Mouse (Mus musculus): ENCODE measurements around the gene Olfr676.
A peak's percentile ranks its signal among the peaks of the same experiment; 100 is the strongest.
"Not testable (repeated sequence)": the region's sequence is repeated elsewhere in the genome, so short reads cannot be mapped to it uniquely, and the experiment has no call there.

The Olfr676 gene

GRCm38 (mm10) chr7:105032398-105032797 lies at the start of gene Olfr676:
TSS of gene Olfr676 (plus strand) at chr7:105032698.
- H3K9me3 ChIP-seq (ENCODE audit: low read length), result no peaks in the 10 kb centered on the region
- no peak within 1 kb of the TSS for H3K4me3 ChIP-seq (replicated peaks; ENCODE audit: low read length)
- TF ChIP-seq NANOG (IDR thresholded peaks at IDR 0.05; ENCODE audit: borderline replicate concordance, low read length) (no peak), POU5F1 (IDR thresholded peaks at IDR 0.05; ENCODE audit: borderline replicate concordance, low read length) (no peak), CTCF (conservative IDR thresholded peaks at IDR 0.05; ENCODE audit: low read length) (no peak)

GRCm38 (mm10) chr7:105001929-105002328 lies 30.6 kb upstream of the Olfr676 start, which contains the start of gene Olfr672:
TSS of gene Olfr672 (minus strand) at chr7:105002029.
- no peaks in the 10 kb centered on the region for H3K4me1 ChIP-seq (replicated peaks; ENCODE audit: low read depth, low read length)
- no peak within 1 kb of the TSS for H3K4me3 ChIP-seq (replicated peaks; ENCODE audit: low read length)
- TF ChIP-seq CTCF (conservative IDR thresholded peaks at IDR 0.05; ENCODE audit: low read length) (no peak), NANOG (IDR thresholded peaks at IDR 0.05; ENCODE audit: borderline replicate concordance, low read length) (no peak), POU5F1 (IDR thresholded peaks at IDR 0.05; ENCODE audit: borderline replicate concordance, low read length) (no peak)

More at GRCm38 (mm10) chr7:105032398-105032797, at the start of gene Olfr676:
- Histone ChIP-seq H3K36me3 (ENCODE audit: insufficient read depth, low read length) (no peaks in the 10 kb centered on the region), H3K4me1 (replicated peaks; ENCODE audit: low read depth, low read length) (no peaks in the 10 kb centered on the region), H3K27me3 (ENCODE audit: insufficient read depth, low read length) (no peaks in the 10 kb centered on the region)

GRCm38 (mm10) chr7:105022530-105022929 lies 10.0 kb upstream of the Olfr676 start:
- Histone ChIP-seq H3K27me3 (ENCODE audit: insufficient read depth, low read length) (no peaks in the 10 kb centered on the region), H3K4me1 (replicated peaks; ENCODE audit: low read depth, low read length) (no peaks in the 10 kb centered on the region), H3K36me3 (ENCODE audit: insufficient read depth, low read length) (no peaks in the 10 kb centered on the region), H3K9me3 (ENCODE audit: low read length) (no peaks in the 10 kb centered on the region), H3K4me3 (replicated peaks; ENCODE audit: low read length) (no peak overlapping the region)
- TF ChIP-seq CTCF (conservative IDR thresholded peaks at IDR 0.05; ENCODE audit: low read length) (peak; percentile 10; the same call in 1 of the 2 replicates), POU5F1 (IDR thresholded peaks at IDR 0.05; ENCODE audit: borderline replicate concordance, low read length) (no peak), NANOG (IDR thresholded peaks at IDR 0.05; ENCODE audit: borderline replicate concordance, low read length) (no peak)

More at GRCm38 (mm10) chr7:105001929-105002328, 30.6 kb upstream of the Olfr676 start, which contains the start of gene Olfr672:
- H3K9me3 ChIP-seq (ENCODE audit: low read length), result peaks cover 10% of the 10 kb centered on the region
- no peaks in the 10 kb centered on the region for H3K36me3 ChIP-seq (ENCODE audit: insufficient read depth, low read length)
- no peaks in the 10 kb centered on the region for H3K27me3 ChIP-seq (ENCODE audit: insufficient read depth, low read length)

- Histone ChIP-seq H3K4me3 (replicated peaks; ENCODE audit: low read length) (no peak within 1 kb of the TSS), H3K36me3 (ENCODE audit: insufficient read depth, low read length) (no peaks in the 10 kb centered on the region), H3K27me3 (ENCODE audit: insufficient read depth, low read length) (no peaks in the 10 kb centered on the region), H3K4me1 (replicated peaks; ENCODE audit: low read depth, low read length) (no peaks in the 10 kb centered on the region), H3K9me3 (ENCODE audit: low read length) (no peaks in the 10 kb centered on the region)
- TF ChIP-seq NANOG (IDR thresholded peaks at IDR 0.05; ENCODE audit: borderline replicate concordance, low read length), result no peak
- TF ChIP-seq POU5F1 (IDR thresholded peaks at IDR 0.05; ENCODE audit: borderline replicate concordance, low read length), result no peak
- no peak for TF ChIP-seq CTCF (conservative IDR thresholded peaks at IDR 0.05; ENCODE audit: low read length)
Measured at GRCm38 (mm10) chr7:105028360-105028759, 4.1 kb upstream of the Olfr676 start, which contains the start of gene Olfr675. TSS of gene Olfr675 (minus strand) at chr7:105028460.

DNA sequence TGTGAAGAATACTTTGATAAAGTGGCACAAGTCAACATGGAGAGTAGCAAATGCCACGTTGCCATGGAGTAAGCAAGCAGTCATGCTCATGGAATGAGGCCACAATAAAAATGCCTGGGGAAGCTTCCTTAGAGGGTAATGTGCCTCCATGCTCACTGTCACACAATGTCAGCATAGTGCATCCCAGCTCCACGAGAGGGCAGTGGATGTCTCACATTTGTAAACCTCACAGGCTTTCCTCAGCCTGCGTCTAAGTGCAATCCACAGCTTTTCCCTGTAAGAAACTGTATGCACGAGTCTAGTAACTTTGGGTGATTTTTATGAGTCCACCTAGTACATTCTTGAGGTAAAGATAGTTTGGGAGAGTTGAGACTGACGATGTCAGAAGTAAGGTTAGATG lies 1.3 kb downstream of the Olfr676 start:
- H3K4me3 ChIP-seq (replicated peaks; ENCODE audit: low read length), result not testable (repeated sequence)

DNA sequence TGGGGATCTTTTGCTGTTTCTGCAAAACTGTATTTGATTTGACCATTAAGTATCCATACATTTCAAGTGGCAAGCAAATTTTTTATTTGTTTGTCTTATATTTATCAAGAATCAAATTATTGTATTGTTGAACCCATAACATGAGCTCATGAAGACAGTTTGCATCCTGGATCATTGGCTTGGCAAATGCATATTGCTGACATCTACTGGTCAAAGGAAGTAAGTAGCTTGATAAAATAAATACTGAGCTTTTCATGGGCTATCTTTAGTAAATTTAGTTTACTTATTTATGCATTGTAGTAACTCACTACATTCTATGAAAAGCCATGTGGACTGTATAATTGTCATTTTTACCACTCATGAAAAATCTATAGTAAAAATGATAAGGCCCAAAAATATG lies 26.5 kb downstream of the Olfr676 start:
- H3K4me1 ChIP-seq (replicated peaks; ENCODE audit: low read depth, low read length), result no peaks in the 10 kb centered on the region
- H3K27me3 ChIP-seq (ENCODE audit: insufficient read depth, low read length), result no peaks in the 10 kb centered on the region
- TF ChIP-seq POU5F1 (IDR thresholded peaks at IDR 0.05; ENCODE audit: borderline replicate concordance, low read length), result no peak
- peak; percentile 16; the same call in 1 of the 2 replicates for TF ChIP-seq CTCF (conservative IDR thresholded peaks at IDR 0.05; ENCODE audit: low read length)
- H3K36me3 ChIP-seq (ENCODE audit: insufficient read depth, low read length), result no peaks in the 10 kb centered on the region
- no peak overlapping the region for H3K4me3 ChIP-seq (replicated peaks; ENCODE audit: low read length)
- no peaks in the 10 kb centered on the region for H3K9me3 ChIP-seq (ENCODE audit: low read length)

More for the DNA sequence above, 1.3 kb downstream of the Olfr676 start:
- H3K9me3 ChIP-seq (ENCODE audit: low read length); H3K4me1 ChIP-seq (replicated peaks; ENCODE audit: low read depth, low read length); H3K27me3 ChIP-seq (ENCODE audit: insufficient read depth, low read length); H3K36me3 ChIP-seq (ENCODE audit: insufficient read depth, low read length): not testable (repeated sequence)

DNA sequence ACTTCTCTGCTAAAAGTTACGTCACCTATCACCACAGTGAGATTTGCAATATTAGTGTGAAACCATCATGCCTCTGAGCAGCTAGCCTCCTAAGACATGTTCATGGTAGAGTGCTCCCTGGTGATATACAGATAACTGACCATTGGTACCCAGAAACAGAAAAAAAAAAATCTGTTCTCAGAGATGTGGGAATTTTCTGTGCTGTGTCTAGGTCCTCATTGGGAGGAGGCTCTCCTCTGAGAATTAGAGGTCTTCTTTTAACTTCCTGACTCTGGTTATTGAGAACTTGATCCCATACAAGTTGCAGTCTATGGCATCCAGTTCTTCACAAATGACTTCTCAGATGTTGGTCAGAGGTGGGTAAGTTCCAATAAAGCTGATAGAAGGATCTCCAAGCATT lies 31.7 kb downstream of the Olfr676 start, which contains the start of gene Olfr678:
TSS of gene Olfr678 (plus strand) at position 301 of the 400 bp plus-strand sequence.
- H3K9me3 ChIP-seq (ENCODE audit: low read length), result no peaks in the 10 kb centered on the region
- H3K4me1 ChIP-seq (replicated peaks; ENCODE audit: low read depth, low read length), result no peaks in the 10 kb centered on the region
- no peak within 1 kb of the TSS for H3K4me3 ChIP-seq (replicated peaks; ENCODE audit: low read length)
- H3K36me3 ChIP-seq (ENCODE audit: insufficient read depth, low read length), result no peaks in the 10 kb centered on the region
- H3K27me3 ChIP-seq (ENCODE audit: insufficient read depth, low read length), result no peaks in the 10 kb centered on the region
- no peak for TF ChIP-seq CTCF (conservative IDR thresholded peaks at IDR 0.05; ENCODE audit: low read length)
- no peak for TF ChIP-seq NANOG (IDR thresholded peaks at IDR 0.05; ENCODE audit: borderline replicate concordance, low read length)
- no peak for TF ChIP-seq POU5F1 (IDR thresholded peaks at IDR 0.05; ENCODE audit: borderline replicate concordance, low read length)

- Histone ChIP-seq H3K4me1 (replicated peaks; ENCODE audit: low read depth, low read length) (no peaks in the 10 kb centered on the region), H3K36me3 (ENCODE audit: insufficient read depth, low read length) (no peaks in the 10 kb centered on the region), H3K4me3 (replicated peaks; ENCODE audit: low read length) (no peak within 1 kb of the TSS), H3K9me3 (ENCODE audit: low read length) (no peaks in the 10 kb centered on the region), H3K27me3 (ENCODE audit: insufficient read depth, low read length) (no peaks in the 10 kb centered on the region)
- no peak for TF ChIP-seq CTCF (conservative IDR thresholded peaks at IDR 0.05; ENCODE audit: low read length)
- no peak for TF ChIP-seq POU5F1 (IDR thresholded peaks at IDR 0.05; ENCODE audit: borderline replicate concordance, low read length)
- TF ChIP-seq NANOG (IDR thresholded peaks at IDR 0.05; ENCODE audit: borderline replicate concordance, low read length), result no peak
Measured at GRCm38 (mm10) chr7:105080905-105081304, 48.4 kb downstream of the Olfr676 start, which contains the start of gene Olfr679. TSS of gene Olfr679 (plus strand) at chr7:105081205.

All from E14TG2a.4 (cell line).